Mouse (Mus musculus): ENCODE measurements around the gene Mpp3. TPM values are rescaled to one million over a fixed set of nuclear protein-coding genes. Genes with fewer than 3 reads are reported as not detected.

Gene Mpp3
- polyA plus RNA-seq, 1 experiment from 2014 or later, result 10.2 TPM

GRCm38 (mm10) chr11:102036336-102036735 lies 8.1 kb upstream of the Mpp3 start:
- 87% methylated on average over 7 of the region's 7 CpGs for WGBS
- Histone ChIP-seq H3K9me3 (no peaks in the 10 kb centered on the region), H3K27ac (no peak overlapping the region), H3K4me2 (replicated peaks) (no peak overlapping the region), H3K36me3 (no peaks in the 10 kb centered on the region), H3K9ac (no peak overlapping the region), H3K4me1 (no peaks in the 10 kb centered on the region), H3K27me3 (no peaks in the 10 kb centered on the region), H3K4me3 (no peak overlapping the region)
- no peak for ATAC-seq (ENCODE audit: low FRiP score, low read depth)

- no peaks in the 10 kb centered on the region for H3K9me3 ChIP-seq
- H3K4me2 ChIP-seq (replicated peaks), result no peak overlapping the region
- ATAC-seq (ENCODE audit: low FRiP score, low read depth), result no peak
- 0 out of 2 replicates have a peak, but pooled peaks cover 3% of the 10 kb centered on the region for H3K27me3 ChIP-seq
- no peaks in the 10 kb centered on the region for H3K36me3 ChIP-seq
- 80% methylated on average over 5 of the region's 5 CpGs for WGBS
- no peak overlapping the region for H3K27ac ChIP-seq
- no peak overlapping the region for H3K9ac ChIP-seq
- no peaks in the 10 kb centered on the region for H3K4me1 ChIP-seq
- no peak overlapping the region for H3K4me3 ChIP-seq
Measured at GRCm38 (mm10) chr11:102035456-102035960, 7.2 kb upstream of the Mpp3 start.

GRCm38 (mm10) chr11:102034887-102035286 lies 6.6 kb upstream of the Mpp3 start:
- Histone ChIP-seq H3K4me2 (replicated peaks) (no peak overlapping the region), H3K27ac (no peak overlapping the region), H3K4me3 (no peak overlapping the region), H3K9me3 (no peaks in the 10 kb centered on the region), H3K27me3 (0 out of 2 replicates have a peak, but pooled peaks cover 3% of the 10 kb centered on the region), H3K9ac (no peak overlapping the region), H3K36me3 (no peaks in the 10 kb centered on the region), H3K4me1 (no peaks in the 10 kb centered on the region)
- no peak for ATAC-seq (ENCODE audit: low FRiP score, low read depth)
- 70% methylated on average over 8 of the region's 8 CpGs for WGBS

- Histone ChIP-seq H3K27ac (no peak overlapping the region), H3K9me3 (no peaks in the 10 kb centered on the region), H3K27me3 (0 out of 2 replicates have a peak, but pooled peaks cover 3% of the 10 kb centered on the region), H3K4me3 (no peak overlapping the region), H3K4me2 (replicated peaks) (no peak overlapping the region), H3K36me3 (no peaks in the 10 kb centered on the region), H3K4me1 (no peaks in the 10 kb centered on the region), H3K9ac (no peak overlapping the region)
- ATAC-seq (ENCODE audit: low FRiP score, low read depth), result no peak
- 74% methylated on average over 12 of the region's 12 CpGs for WGBS
Measured at GRCm38 (mm10) chr11:102033055-102033591, 4.9 kb upstream of the Mpp3 start.

GRCm38 (mm10) chr11:102031149-102031548 lies 2.9 kb upstream of the Mpp3 start:
- ATAC-seq (ENCODE audit: low FRiP score, low read depth), result no peak
- H3K9ac ChIP-seq, result no peak overlapping the region
- 0 out of 2 replicates have a peak, but pooled peaks cover 3% of the 10 kb centered on the region for H3K27me3 ChIP-seq
- no peak overlapping the region for H3K4me3 ChIP-seq
- no peak overlapping the region for H3K4me2 ChIP-seq (replicated peaks)
- no peaks in the 10 kb centered on the region for H3K36me3 ChIP-seq
- H3K27ac ChIP-seq, result no peak overlapping the region
- peaks cover 12% of the 10 kb centered on the region for H3K4me1 ChIP-seq
- WGBS, result 75% methylated on average over 7 of the region's 7 CpGs
- H3K9me3 ChIP-seq, result no peaks in the 10 kb centered on the region

GRCm38 (mm10) chr11:102029966-102030365 lies 1.7 kb upstream of the Mpp3 start:
- Histone ChIP-seq H3K27ac (no peak overlapping the region), H3K4me3 (no peak overlapping the region), H3K27me3 (0 out of 2 replicates have a peak, but pooled peaks cover 3% of the 10 kb centered on the region), H3K9me3 (no peaks in the 10 kb centered on the region), H3K9ac (no peak overlapping the region), H3K4me2 (replicated peaks) (no peak overlapping the region), H3K4me1 (peaks cover 23% of the 10 kb centered on the region), H3K36me3 (no peaks in the 10 kb centered on the region)
- no peak for ATAC-seq (ENCODE audit: low FRiP score, low read depth)
- 34% methylated on average over 7 of the region's 7 CpGs for WGBS

- 88% methylated on average over 4 of the region's 4 CpGs for WGBS
- Histone ChIP-seq H3K9ac (no peak overlapping the region), H3K4me1 (peaks cover 24% of the 10 kb centered on the region), H3K9me3 (no peaks in the 10 kb centered on the region), H3K27ac (no peak overlapping the region), H3K27me3 (0 out of 2 replicates have a peak, but pooled peaks cover 3% of the 10 kb centered on the region), H3K4me3 (no peak overlapping the region), H3K4me2 (replicated peaks) (no peak overlapping the region), H3K36me3 (no peaks in the 10 kb centered on the region)
- ATAC-seq (ENCODE audit: low FRiP score, low read depth), result no peak
Measured at GRCm38 (mm10) chr11:102029304-102029703, 1.0 kb upstream of the Mpp3 start.

- no peaks in the 10 kb centered on the region for H3K9me3 ChIP-seq
- H3K27ac ChIP-seq, result 0 out of 2 replicates have a peak overlapping the region, but pooled peaks have one; percentile 52
Measured at GRCm38 (mm10) chr11:102027361-102028017, 772 bp downstream of the Mpp3 start.

GRCm38 (mm10) chr11:102026694-102027360 lies 1.4 kb downstream of the Mpp3 start:
- under 1% methylated on average over 48 of the region's 73 CpGs for WGBS
- peak; percentile 86 for ATAC-seq (ENCODE audit: low FRiP score, low read depth)
- H3K9ac ChIP-seq, result peak overlapping the region; percentile 79
- H3K27me3 ChIP-seq, result 0 out of 2 replicates have a peak, but pooled peaks cover 3% of the 10 kb centered on the region
- H3K27ac ChIP-seq, result peak overlapping the region; percentile 52; the same call in 1 of the 2 replicates
- H3K4me1 ChIP-seq, result peaks cover 24% of the 10 kb centered on the region
- peak overlapping the region; percentile 69 for H3K4me3 ChIP-seq
- H3K9me3 ChIP-seq, result no peaks in the 10 kb centered on the region
- H3K36me3 ChIP-seq, result peaks cover 8% of the 10 kb centered on the region
- peak overlapping the region; percentile 82 for H3K4me2 ChIP-seq (replicated peaks)

More at GRCm38 (mm10) chr11:102027361-102028017, 772 bp downstream of the Mpp3 start:
- Histone ChIP-seq H3K9ac (peak overlapping the region; percentile 79), H3K4me3 (peak overlapping the region; percentile 69), H3K4me2 (replicated peaks) (peak overlapping the region; percentile 82), H3K4me1 (peaks cover 24% of the 10 kb centered on the region), H3K27me3 (0 out of 2 replicates have a peak, but pooled peaks cover 3% of the 10 kb centered on the region), H3K36me3 (peaks cover 1% of the 10 kb centered on the region)
- 4% methylated on average over 12 of the region's 12 CpGs for whole genome bisulfite sequencing
- ATAC-seq (ENCODE audit: low FRiP score, low read depth), result no peak

- Histone ChIP-seq H3K4me1 (peaks cover 24% of the 10 kb centered on the region), H3K9me3 (no peaks in the 10 kb centered on the region), H3K4me3 (peak overlapping the region; percentile 69), H3K9ac (peak overlapping the region; percentile 79), H3K4me2 (replicated peaks) (peak overlapping the region; percentile 82), H3K27me3 (0 out of 2 replicates have a peak, but pooled peaks cover 3% of the 10 kb centered on the region), H3K27ac (peak overlapping the region; percentile 52; the same call in 1 of the 2 replicates), H3K36me3 (peaks cover 8% of the 10 kb centered on the region)
- WGBS, result 3% methylated on average over 20 of the region's 23 CpGs
- ATAC-seq (ENCODE audit: low FRiP score, low read depth), result 0 out of 2 replicates have a peak, but pooled peaks have one; percentile 8
Measured at GRCm38 (mm10) chr11:102025991-102026660, 2.1 kb downstream of the Mpp3 start.

GRCm38 (mm10) chr11:102025354-102025753 lies 2.9 kb downstream of the Mpp3 start:
- Histone ChIP-seq H3K36me3 (peaks cover 8% of the 10 kb centered on the region), H3K4me3 (peak overlapping the region; percentile 69; the same call in 1 of the 2 replicates), H3K27ac (no peak overlapping the region), H3K4me2 (replicated peaks) (peak overlapping the region; percentile 82), H3K9ac (no peak overlapping the region; the same call in 1 of the 2 replicates), H3K4me1 (peaks cover 24% of the 10 kb centered on the region), H3K9me3 (no peaks in the 10 kb centered on the region), H3K27me3 (no peaks in the 10 kb centered on the region)
- no peak for ATAC-seq (ENCODE audit: low FRiP score, low read depth)
- 38% methylated on average over 7 of the region's 7 CpGs for WGBS
